Mouse (Mus musculus) heart, postnatal 0 days (tissue): ENCODE measurements around the gene Cdyl2. TPM values are rescaled to one million over a fixed set of nuclear protein-coding genes. Genes with fewer than 3 reads are reported as not detected.

Experiments used
- ATAC-seq: fragments of 200-750 bp; cut with Nextera tagmentation; 2 replicates; pipeline ENCODE4 v1.8.0; 2017; ENCODE audit warnings: low read depth, moderate number of reproducible peaks, moderate library complexity; ENCODE audit not compliant: insufficient read depth
- DNase-seq: peaks from one replicate; pipeline ENCODE4 v3.0.0-alpha.2; 2016; ENCODE audit warnings: low spot score
- H3K27ac ChIP-seq: fragments of 300-500 bp; sonication (generic); 2 replicates; pipeline ENCODE4 v1.5.1; 2014; ENCODE audit warnings: low read depth, mild to moderate bottlenecking
- H3K27me3 ChIP-seq: fragments of 300-500 bp; sonication (generic); 2 replicates; pipeline ENCODE4 v1.6.1; 2014; ENCODE audit warnings: low read length, mixed read lengths; ENCODE audit not compliant: control insufficient read depth, insufficient read depth
- H3K36me3 ChIP-seq: fragments of 300-500 bp; sonication (generic); replicated peaks from 2 replicates; pipeline ENCODE4 v1.6.1; 2014; ENCODE audit warnings: low read length, mixed read lengths; ENCODE audit not compliant: control insufficient read depth, insufficient read depth
- H3K4me1 ChIP-seq: fragments of 300-500 bp; sonication (generic); 2 replicates; pipeline ENCODE4 v1.6.1; 2014; ENCODE audit warnings: antibody characterized with exemption; ENCODE audit not compliant: control insufficient read depth, insufficient read depth
- H3K4me2 ChIP-seq: fragments of 300-500 bp; sonication (generic); 2 replicates; pipeline ENCODE4 v1.6.1; 2014; ENCODE audit warnings: low read depth, mild to moderate bottlenecking, low read length, moderate library complexity
- H3K4me3 ChIP-seq: fragments of 300-500 bp; sonication (generic); 2 replicates; pipeline ENCODE4 v1.5.1; 2014; ENCODE audit warnings: low read depth, low read length
- H3K9ac ChIP-seq: fragments of 300-500 bp; sonication (generic); replicated peaks from 2 replicates; pipeline ENCODE4 v1.6.1; 2014; ENCODE audit warnings: low read depth, low read length, mixed read lengths
- H3K9me3 ChIP-seq: fragments of 300-500 bp; sonication (generic); replicated peaks from 2 replicates; pipeline ENCODE4 v1.6.1; 2016; ENCODE audit warnings: low read length; ENCODE audit not compliant: control insufficient read depth
- CTCF ChIP-seq: IDR thresholded peaks from 2 replicates; pipeline ENCODE4 v1.5.1; 2016; ENCODE audit warnings: antibody characterized with exemption, control low read depth, low read depth
- EP300 ChIP-seq: IDR thresholded peaks from 2 replicates; pipeline ENCODE4 v1.6.1; 2016; ENCODE audit warnings: antibody characterized with exemption, low read depth
- WGBS: fragments of 180-500 bp; shearing (Covaris S2); extraction: QIAGEN DNeasy Blood & Tissue Kit; methylation state at CpG from one replicate; pipeline ENCODE4 v1.1.7; 2014; 5-methylcytosine and 5-hydroxymethylcytosine counted together
- polyA plus RNA-seq: library from polyadenylated mRNA; unstranded; fragments of >200 nt; fragmentation: Nextera tagmentation; extraction: Ambion mirVana; gene quantifications from 2 replicates; pipeline ENCODE4 v1.2.1, GENCODE M21; 2015
- total RNA-seq: library from RNA; depleted of rRNA; stranded (reverse); fragments of >200 nt; gene quantifications from 2 replicates; pipeline ENCODE4 v1.2.3, GENCODE M21; 2014; ENCODE audit warnings: low replicate concordance

Gene Cdyl2
- total and polyA plus RNA-seq, 2 experiments from 2014 or later: 3.3 to 4.7 TPM

- Histone ChIP-seq H3K9ac (no peak overlapping the region), H3K4me1 (no peaks in the 10 kb centered on the region), H3K27ac (no peak overlapping the region), H3K27me3 (no peaks in the 10 kb centered on the region), H3K4me2 (no peak overlapping the region), H3K9me3 (no peaks in the 10 kb centered on the region), H3K36me3 (no peaks in the 10 kb centered on the region), H3K4me3 (no peak overlapping the region)
- WGBS: 82% methylated on average over 3 of the region's 3 CpGs
- ATAC-seq (no peak), DNase-seq (no peak)
- TF ChIP-seq CTCF (no peak), EP300 (no peak)
Observed at GRCm38 (mm10) chr8:116689741-116690140, 43.0 kb downstream of the Cdyl2 start.

GRCm38 (mm10) chr8:116676174-116676573 lies 56.6 kb downstream of the Cdyl2 start:
- no peaks in the 10 kb centered on the region for H3K4me1 ChIP-seq
- H3K9ac ChIP-seq: no peak overlapping the region
- H3K27ac ChIP-seq: no peak overlapping the region
- WGBS: 82% methylated on average over 1 of the region's 1 CpGs
- H3K4me3 ChIP-seq: no peak overlapping the region
- H3K4me2 ChIP-seq: no peak overlapping the region
- no peak for TF ChIP-seq EP300
- no peak for TF ChIP-seq CTCF
- ATAC-seq (no peak), DNase-seq (no peak)
- no peaks in the 10 kb centered on the region for H3K36me3 ChIP-seq
- H3K27me3 ChIP-seq: no peaks in the 10 kb centered on the region
- H3K9me3 ChIP-seq: no peaks in the 10 kb centered on the region; the same call in 1 of the 2 replicates

GRCm38 (mm10) chr8:116673966-116674805 lies 58.6 kb downstream of the Cdyl2 start:
- 69% methylated on average over 10 of the region's 10 CpGs for WGBS

GRCm38 (mm10) chr8:116673493-116673892 lies 59.3 kb downstream of the Cdyl2 start:
- no peak for TF ChIP-seq EP300
- TF ChIP-seq CTCF: no peak
- Histone ChIP-seq H3K4me1 (no peaks in the 10 kb centered on the region), H3K27ac (no peak overlapping the region), H3K4me3 (no peak overlapping the region), H3K4me2 (no peak overlapping the region), H3K36me3 (no peaks in the 10 kb centered on the region), H3K9ac (no peak overlapping the region), H3K9me3 (0 out of 2 replicates have a peak, but pooled peaks cover 4% of the 10 kb centered on the region), H3K27me3 (no peaks in the 10 kb centered on the region)
- 78% methylated on average over 8 of the region's 8 CpGs for WGBS
- no peak for ATAC-seq
- DNase-seq: no peak

More at GRCm38 (mm10) chr8:116673966-116674805, 58.6 kb downstream of the Cdyl2 start:
- no peak overlapping the region for H3K27ac ChIP-seq
- H3K4me2 ChIP-seq: no peak overlapping the region
- H3K4me1 ChIP-seq: no peaks in the 10 kb centered on the region
- TF ChIP-seq EP300 (no peak), CTCF (no peak)
- no peaks in the 10 kb centered on the region for H3K36me3 ChIP-seq
- no peaks in the 10 kb centered on the region for H3K27me3 ChIP-seq
- no peak overlapping the region for H3K4me3 ChIP-seq
- ATAC-seq (no peak), DNase-seq (no peak)
- H3K9ac ChIP-seq: no peak overlapping the region
- no peaks in the 10 kb centered on the region; the same call in 1 of the 2 replicates for H3K9me3 ChIP-seq

- TF ChIP-seq CTCF (no peak), EP300 (no peak)
Observed at GRCm38 (mm10) chr8:116673052-116673451, 59.7 kb downstream of the Cdyl2 start.

GRCm38 (mm10) chr8:116671543-116671942 lies 61.2 kb downstream of the Cdyl2 start:
- no peaks in the 10 kb centered on the region for H3K36me3 ChIP-seq
- no peak for TF ChIP-seq EP300
- TF ChIP-seq CTCF: peak; percentile 16
- no peak overlapping the region for H3K27ac ChIP-seq
- no peaks in the 10 kb centered on the region for H3K4me1 ChIP-seq
- H3K9me3 ChIP-seq: 0 out of 2 replicates have a peak, but pooled peaks cover 4% of the 10 kb centered on the region
- H3K9ac ChIP-seq: no peak overlapping the region
- no peak overlapping the region for H3K4me2 ChIP-seq
- DNase-seq (no peak), ATAC-seq (no peak)
- no peak overlapping the region for H3K4me3 ChIP-seq
- WGBS: 59% methylated on average over 5 of the region's 5 CpGs
- no peaks in the 10 kb centered on the region for H3K27me3 ChIP-seq

More at GRCm38 (mm10) chr8:116673052-116673451, 59.7 kb downstream of the Cdyl2 start:
- H3K4me1 ChIP-seq: no peaks in the 10 kb centered on the region
- H3K4me2 ChIP-seq: no peak overlapping the region
- no peak overlapping the region for H3K9ac ChIP-seq
- ATAC-seq (no peak), DNase-seq (no peak)
- no peaks in the 10 kb centered on the region for H3K36me3 ChIP-seq
- H3K27me3 ChIP-seq: no peaks in the 10 kb centered on the region
- 0 out of 2 replicates have a peak, but pooled peaks cover 4% of the 10 kb centered on the region for H3K9me3 ChIP-seq
- no peak overlapping the region for H3K4me3 ChIP-seq
- WGBS: 84% methylated on average over 4 of the region's 4 CpGs
- H3K27ac ChIP-seq: no peak overlapping the region
